In the genomic region with DNA sequence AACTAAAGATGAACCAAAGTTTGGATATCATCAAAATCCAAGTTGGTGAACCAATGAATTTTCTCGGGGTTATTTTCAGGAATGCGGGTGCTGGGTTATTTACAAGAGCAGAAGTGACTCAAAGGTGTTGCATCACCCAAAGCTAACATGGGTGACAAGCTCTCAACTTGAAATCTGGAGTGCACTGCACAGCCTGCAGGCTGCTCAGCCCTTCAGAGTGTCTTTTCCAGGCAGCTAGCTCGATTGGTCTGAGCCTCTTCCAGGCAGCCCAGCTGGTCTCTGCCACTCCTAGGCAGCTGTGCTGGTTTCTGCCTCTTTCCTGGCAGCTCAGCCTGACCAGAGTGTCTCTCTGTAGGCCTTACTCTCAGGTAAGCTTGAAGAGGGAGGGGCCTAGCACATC, we compare ENCODE assay signal across 30 mouse cellular contexts.
DNase-seq lines count a peak whose midpoint lies in the region; ATAC-seq lines count a peak whose summit lies in the region.
"Had no signal": no experiment of that assay in that cellular context is flagged by ENCODE, and none has a peak within 500 bp of the region (broad histone marks: within the 10 kb centered on the region; RNA-seq: fewer than 3 reads in every experiment).

No protein-coding gene starts in this region.

- no peaks in the 10 kb centered on the region for H3K27me3 ChIP-seq in limb, embryonic 12.5 days
- no peaks in the 10 kb centered on the region for H3K27me3 ChIP-seq in limb, embryonic 10.5 days (ENCODE audit: low read depth, poor library complexity, severe bottlenecking)
- no peaks in the 10 kb centered on the region for H3K27me3 ChIP-seq in forebrain, embryonic 16.5 days (replicated peaks; ENCODE audit: control insufficient read depth, insufficient read depth, low read length)
- H3K27me3 ChIP-seq: embryonic facial prominence, embryonic 15.5 days; forebrain, embryonic 12.5 days; hindbrain, embryonic 13.5 days; limb, embryonic 15.5 days; liver, embryonic 13.5 days; lung, embryonic 15.5 days; megakaryocyte, embryonic 14.5 days; midbrain, embryonic 12.5 days; stomach, embryonic 15.5 days had no signal

- DNase-seq in limb, embryonic 10.5 days (ENCODE audit: low spot score) = no peak
- DNase-seq in 3T3-L1 (ENCODE audit: low read depth, low spot score) (peak; percentile 62), NIH3T3 (ENCODE audit: low read depth) (peak; percentile 28)
- DNase-seq in layer of hippocampus, postnatal 10 days (ENCODE audit: low spot score in 2 of 2) = no peak
- DNase-seq: adrenal gland, adult 2 months; adrenal gland, postnatal 36 days; cerebellum, adult 8-10 months; cerebellum, postnatal 25 days; gastrocnemius, postnatal 14 days; heart, postnatal 36 days; kidney, adult 9 months; kidney, postnatal 14 days; liver, embryonic 13.5 days; retina, postnatal 1 day; right cerebral cortex, postnatal 25 days had no signal

- no peak overlapping the region for H3K4me2 ChIP-seq in limb, embryonic 12.5 days
- no peak overlapping the region for H3K4me2 ChIP-seq in forebrain, embryonic 16.5 days (ENCODE audit: low read length)
- H3K4me2 ChIP-seq: embryonic facial prominence, embryonic 15.5 days; forebrain, embryonic 12.5 days; hindbrain, embryonic 13.5 days; limb, embryonic 15.5 days; liver, embryonic 13.5 days; lung, embryonic 15.5 days; midbrain, embryonic 12.5 days; stomach, embryonic 15.5 days had no signal

- peak; percentile 37; the same call in 1 of the 2 replicates for ATAC-seq in limb, embryonic 12.5 days (ENCODE audit: insufficient number of reproducible peaks, insufficient read depth, low FRiP score, low TSS enrichment, low read depth)
- peak; percentile 52 for ATAC-seq in megakaryocyte progenitor cell, adult 5-6 weeks (replicated peaks; ENCODE audit: poor library complexity)
- no peak for ATAC-seq in forebrain, embryonic 16.5 days
- ATAC-seq: intestine, postnatal 0 days had no signal

- no peaks in the 10 kb centered on the region for H3K4me1 ChIP-seq in limb, embryonic 12.5 days (replicated peaks)
- H3K4me1 ChIP-seq in limb, embryonic 10.5 days = no peaks in the 10 kb centered on the region
- H3K4me1 ChIP-seq in forebrain, embryonic 16.5 days (replicated peaks; ENCODE audit: control insufficient read depth, insufficient read depth, low read length) = no peaks in the 10 kb centered on the region
- H3K4me1 ChIP-seq: embryonic facial prominence, embryonic 10.5 days; embryonic facial prominence, embryonic 15.5 days; forebrain, embryonic 12.5 days; heart, embryonic 10.5 days; hindbrain, embryonic 13.5 days; limb, embryonic 15.5 days; liver, embryonic 13.5 days; lung, embryonic 15.5 days; megakaryocyte, embryonic 14.5 days; midbrain, embryonic 12.5 days; stomach, embryonic 15.5 days had no signal

- H3K9ac ChIP-seq in limb, embryonic 12.5 days (replicated peaks) = no peak overlapping the region
- no peak overlapping the region for H3K9ac ChIP-seq in forebrain, embryonic 16.5 days (replicated peaks; ENCODE audit: low read depth, low read length)
- H3K9ac ChIP-seq: embryonic facial prominence, embryonic 15.5 days; forebrain, embryonic 12.5 days; hindbrain, embryonic 13.5 days; limb, embryonic 15.5 days; liver, embryonic 13.5 days; lung, embryonic 15.5 days; midbrain, embryonic 12.5 days; stomach, embryonic 15.5 days had no signal

- H3K9me3 ChIP-seq in limb, embryonic 12.5 days = no peaks in the 10 kb centered on the region
- H3K9me3 ChIP-seq in limb, embryonic 10.5 days (replicated peaks) = no peaks in the 10 kb centered on the region
- no peaks in the 10 kb centered on the region for H3K9me3 ChIP-seq in forebrain, embryonic 16.5 days (ENCODE audit: control insufficient read depth, low read length)
- H3K9me3 ChIP-seq: embryonic facial prominence, embryonic 10.5 days; embryonic facial prominence, embryonic 15.5 days; forebrain, embryonic 12.5 days; heart, embryonic 10.5 days; hindbrain, embryonic 13.5 days; limb, embryonic 15.5 days; liver, embryonic 13.5 days; lung, embryonic 15.5 days; midbrain, embryonic 12.5 days; stomach, embryonic 15.5 days had no signal

- no peaks in the 10 kb centered on the region for H3K36me3 ChIP-seq in limb, embryonic 12.5 days
- no peaks in the 10 kb centered on the region for H3K36me3 ChIP-seq in limb, embryonic 10.5 days
- H3K36me3 ChIP-seq in forebrain, embryonic 16.5 days (ENCODE audit: control insufficient read depth, insufficient read depth) = no peaks in the 10 kb centered on the region
- H3K36me3 ChIP-seq: embryonic facial prominence, embryonic 10.5 days; embryonic facial prominence, embryonic 15.5 days; forebrain, embryonic 12.5 days; heart, embryonic 10.5 days; hindbrain, embryonic 13.5 days; limb, embryonic 15.5 days; liver, embryonic 13.5 days; lung, embryonic 15.5 days; midbrain, embryonic 12.5 days; stomach, embryonic 15.5 days had no signal

- no peak overlapping the region for H3K27ac ChIP-seq in limb, embryonic 12.5 days
- H3K27ac ChIP-seq in limb, embryonic 10.5 days = no peak overlapping the region
- H3K27ac ChIP-seq in forebrain, embryonic 16.5 days (ENCODE audit: low read length) = no peak overlapping the region
- H3K27ac ChIP-seq: embryonic facial prominence, embryonic 10.5 days; embryonic facial prominence, embryonic 15.5 days; forebrain, embryonic 12.5 days; heart, embryonic 10.5 days; hindbrain, embryonic 13.5 days; layer of hippocampus, adult 2 months; limb, embryonic 15.5 days; liver, embryonic 13.5 days; lung, embryonic 15.5 days; midbrain, embryonic 12.5 days; stomach, embryonic 15.5 days had no signal

- no peak overlapping the region for H3K4me3 ChIP-seq in limb, embryonic 12.5 days (replicated peaks)
- H3K4me3 ChIP-seq in limb, embryonic 10.5 days = no peak overlapping the region
- no peak overlapping the region for H3K4me3 ChIP-seq in forebrain, embryonic 16.5 days (replicated peaks; ENCODE audit: low read length)
- H3K4me3 ChIP-seq: embryonic facial prominence, embryonic 10.5 days; embryonic facial prominence, embryonic 15.5 days; forebrain, embryonic 12.5 days; heart, embryonic 10.5 days; hindbrain, embryonic 13.5 days; layer of hippocampus, adult 2 months; limb, embryonic 15.5 days; liver, embryonic 13.5 days; lung, embryonic 15.5 days; megakaryocyte, embryonic 14.5 days; midbrain, embryonic 12.5 days; stomach, embryonic 15.5 days had no signal

- WGBS in limb, embryonic 12.5 days = 67% methylated on average over 3 of the region's 3 CpGs
- WGBS in limb, embryonic 10.5 days = 81% methylated on average over 3 of the region's 3 CpGs
- WGBS in forebrain, embryonic 16.5 days = 77% methylated on average over 3 of the region's 3 CpGs

Comparison
In these comparisons a context has a peak if more than half of its experiments do, and no peak if none do; other contexts are left out.
1. DNase-seq: peak in 3T3-L1 (single experiment) and NIH3T3 (single experiment); none in limb, embryonic 10.5 days (single experiment) and layer of hippocampus, postnatal 10 days (0 of 2).